Mouse (Mus musculus) midbrain, embryonic 16.5 days (tissue): ENCODE measurements around the gene Lrfn2. TPM values are rescaled to one million over a fixed set of nuclear protein-coding genes. Genes with fewer than 3 reads are reported as not detected.

Experiments used
- ATAC-seq: fragments of 200-750 bp; cut with Nextera tagmentation; 2 replicates; pipeline ENCODE4 v1.8.0; 2017; ENCODE audit warnings: moderate TSS enrichment
- H3K27ac ChIP-seq: fragments of 300-500 bp; sonication (generic); 2 replicates; pipeline ENCODE4 v1.5.1; 2014; ENCODE audit warnings: mild to moderate bottlenecking, low read length, mixed read lengths
- H3K27me3 ChIP-seq: fragments of 300-500 bp; sonication (generic); 2 replicates; pipeline ENCODE4 v1.6.1; 2014; ENCODE audit warnings: low read depth, low read length, mixed read lengths; ENCODE audit not compliant: control insufficient read depth, insufficient read depth
- H3K36me3 ChIP-seq: fragments of 300-500 bp; sonication (generic); 2 replicates; pipeline ENCODE4 v1.6.1; 2014; ENCODE audit warnings: mild to moderate bottlenecking, low read length, moderate library complexity, mixed read lengths; ENCODE audit not compliant: control insufficient read depth, insufficient read depth
- H3K4me1 ChIP-seq: fragments of 300-500 bp; sonication (generic); 2 replicates; pipeline ENCODE4 v1.6.1; 2014; ENCODE audit warnings: mild to moderate bottlenecking, low read length, mixed read lengths; ENCODE audit not compliant: control insufficient read depth, insufficient read depth
- H3K4me2 ChIP-seq: fragments of 300-500 bp; sonication (generic); 2 replicates; pipeline ENCODE4 v1.6.1; 2014; ENCODE audit warnings: mild to moderate bottlenecking, low read length, mixed read lengths
- H3K4me3 ChIP-seq: fragments of 300-500 bp; sonication (generic); 2 replicates; pipeline ENCODE4 v1.5.1; 2014; ENCODE audit warnings: low read depth, mild to moderate bottlenecking, low read length, moderate library complexity, mixed read lengths
- H3K9ac ChIP-seq: fragments of 300-500 bp; sonication (generic); 2 replicates; pipeline ENCODE4 v1.6.1; 2014; ENCODE audit warnings: low read depth, low read length, mixed read lengths
- H3K9me3 ChIP-seq: fragments of 300-500 bp; sonication (generic); replicated peaks from 2 replicates; pipeline ENCODE4 v1.6.1; 2014; ENCODE audit warnings: mild to moderate bottlenecking, low read length, mixed read lengths; ENCODE audit not compliant: control insufficient read depth, poor library complexity, severe bottlenecking
- WGBS: fragments of 180-500 bp; shearing (Covaris S2); extraction: QIAGEN DNeasy Blood & Tissue Kit; methylation state at CpG from one replicate; pipeline ENCODE4 v1.1.7; 2014; 5-methylcytosine and 5-hydroxymethylcytosine counted together
- polyA plus RNA-seq: library from polyadenylated mRNA; unstranded; fragments of >200 nt; fragmentation: Nextera tagmentation; extraction: Ambion mirVana; gene quantifications from 2 replicates; pipeline ENCODE4 v1.2.1, GENCODE M21; 2015

Lrfn2 gene
- polyA plus RNA-seq, 1 experiment from 2014 or later: 14.7 TPM

DNA sequence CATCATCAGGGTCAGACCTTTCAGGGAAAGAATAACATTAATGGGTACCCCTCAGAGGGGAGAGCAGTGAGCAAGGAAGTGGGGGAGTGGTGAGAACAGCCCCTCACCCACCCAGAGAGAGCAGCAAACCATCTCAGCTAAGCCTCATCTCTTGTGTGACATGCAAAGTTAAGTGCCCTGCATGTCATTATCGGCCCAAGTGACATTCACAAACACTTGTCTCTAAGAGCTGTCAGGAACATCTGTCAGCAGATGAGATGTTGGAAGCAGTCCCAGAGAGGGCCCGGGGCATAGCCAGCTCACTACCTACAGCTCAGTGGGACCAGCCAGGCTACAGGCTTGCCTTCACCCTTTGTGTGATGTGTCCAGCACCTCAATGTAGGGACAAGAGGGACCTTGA lies 146.0 kb downstream of the Lrfn2 start:
- Histone ChIP-seq H3K4me1 (no peaks in the 10 kb centered on the region), H3K4me2 (no peak overlapping the region), H3K4me3 (no peak overlapping the region), H3K27me3 (no peaks in the 10 kb centered on the region), H3K27ac (no peak overlapping the region), H3K36me3 (no peaks in the 10 kb centered on the region), H3K9ac (no peak overlapping the region), H3K9me3 (no peaks in the 10 kb centered on the region)
- ATAC-seq: 0 out of 2 replicates have a peak, but pooled peaks have one; percentile 56
- 58% methylated on average over 2 of the region's 2 CpGs for WGBS

DNA sequence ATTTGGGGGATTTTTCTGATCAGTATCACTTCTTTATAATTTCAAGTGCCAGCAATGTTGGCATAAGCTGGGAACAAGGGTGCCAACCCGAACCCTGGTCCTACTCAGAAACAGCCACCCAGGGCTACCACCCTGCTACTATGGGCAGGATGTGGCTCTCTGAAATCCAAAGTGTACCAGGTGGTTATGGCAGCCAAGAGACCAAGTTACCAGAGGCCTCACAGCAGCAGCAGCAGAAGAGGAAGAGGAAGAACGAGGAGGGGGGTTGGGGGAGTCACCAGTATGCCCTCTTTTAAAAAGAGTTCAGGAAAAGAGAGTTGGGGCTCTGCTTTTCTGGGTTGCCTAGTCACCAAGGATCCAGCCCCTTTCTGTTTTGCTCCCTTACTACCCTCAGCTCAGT lies 147.5 kb downstream of the Lrfn2 start:
- Histone ChIP-seq H3K9ac (no peak overlapping the region), H3K9me3 (no peaks in the 10 kb centered on the region), H3K27me3 (no peaks in the 10 kb centered on the region), H3K4me2 (no peak overlapping the region), H3K36me3 (no peaks in the 10 kb centered on the region), H3K4me1 (no peaks in the 10 kb centered on the region), H3K27ac (no peak overlapping the region), H3K4me3 (no peak overlapping the region)
- ATAC-seq: no peak
- 60% methylated on average over 2 of the region's 2 CpGs for WGBS

DNA sequence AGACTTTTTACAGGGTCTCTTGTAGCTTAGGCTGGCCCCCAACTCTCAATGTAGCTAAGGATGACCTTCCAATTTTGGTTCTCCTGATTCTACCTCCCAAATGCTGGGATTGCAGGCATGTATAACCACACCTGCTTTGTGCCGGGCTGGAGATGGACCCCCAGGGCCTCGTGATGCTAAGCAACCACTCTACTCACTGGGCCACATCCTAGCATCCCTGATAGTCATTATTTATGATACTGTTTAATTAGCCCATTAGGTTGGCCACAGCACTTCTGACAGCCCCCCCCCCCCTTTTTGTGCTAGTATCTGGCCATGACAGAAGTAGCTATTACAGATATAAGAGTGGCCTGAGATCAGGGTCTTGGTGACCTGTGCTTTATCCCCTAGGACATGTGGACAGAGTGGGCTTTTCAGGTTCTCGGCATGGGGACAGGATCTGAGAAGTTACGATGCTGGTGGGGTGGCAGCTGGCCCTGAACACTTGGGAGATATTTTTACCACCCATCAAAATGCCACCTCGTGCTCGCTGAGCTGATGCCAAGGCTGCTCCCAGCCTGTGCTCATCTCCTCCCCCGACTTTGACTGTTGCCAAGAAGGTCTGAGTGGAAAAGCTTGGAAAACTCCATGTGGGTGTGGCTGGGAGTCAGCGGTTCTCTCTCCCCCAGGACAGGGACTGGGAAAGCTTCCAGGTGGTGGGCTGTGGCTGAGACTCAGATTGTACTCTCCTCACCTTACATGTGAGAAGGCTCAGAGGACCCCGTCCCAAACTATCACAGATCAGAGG lies 151.6 kb downstream of the Lrfn2 start:
- no peak for ATAC-seq
- Histone ChIP-seq H3K27me3 (no peaks in the 10 kb centered on the region), H3K4me2 (no peak overlapping the region), H3K4me1 (no peaks in the 10 kb centered on the region), H3K9me3 (no peaks in the 10 kb centered on the region), H3K9ac (no peak overlapping the region), H3K36me3 (no peaks in the 10 kb centered on the region), H3K27ac (no peak overlapping the region), H3K4me3 (no peak overlapping the region)
- WGBS: 80% methylated on average over 9 of the region's 9 CpGs

DNA sequence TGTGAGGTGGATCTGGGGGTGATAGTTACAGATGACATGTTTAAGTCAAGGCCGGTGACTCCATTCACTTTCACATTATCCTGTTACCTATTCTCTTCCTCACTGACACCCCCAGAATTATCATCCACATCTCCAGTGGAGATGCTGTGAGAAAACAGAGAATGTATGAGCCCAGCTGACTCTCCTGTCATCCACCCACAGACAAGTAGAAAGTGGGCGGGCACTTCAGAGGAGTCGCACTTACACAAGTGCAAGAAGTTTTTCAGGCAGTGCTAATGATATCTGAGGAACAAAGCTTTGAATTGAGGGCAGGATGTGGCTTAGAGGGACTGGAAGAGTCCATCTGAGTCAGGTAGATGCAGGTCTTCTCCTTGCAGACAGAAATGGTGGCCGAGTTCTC lies 152.9 kb downstream of the Lrfn2 start:
- no peak overlapping the region for H3K27ac ChIP-seq
- no peaks in the 10 kb centered on the region for H3K36me3 ChIP-seq
- no peak overlapping the region for H3K4me2 ChIP-seq
- H3K4me1 ChIP-seq: no peaks in the 10 kb centered on the region
- H3K27me3 ChIP-seq: no peaks in the 10 kb centered on the region
- H3K9ac ChIP-seq: no peak overlapping the region
- no peaks in the 10 kb centered on the region for H3K9me3 ChIP-seq
- H3K4me3 ChIP-seq: no peak overlapping the region
- 98% methylated on average over 4 of the region's 4 CpGs for WGBS
- no peak for ATAC-seq

DNA sequence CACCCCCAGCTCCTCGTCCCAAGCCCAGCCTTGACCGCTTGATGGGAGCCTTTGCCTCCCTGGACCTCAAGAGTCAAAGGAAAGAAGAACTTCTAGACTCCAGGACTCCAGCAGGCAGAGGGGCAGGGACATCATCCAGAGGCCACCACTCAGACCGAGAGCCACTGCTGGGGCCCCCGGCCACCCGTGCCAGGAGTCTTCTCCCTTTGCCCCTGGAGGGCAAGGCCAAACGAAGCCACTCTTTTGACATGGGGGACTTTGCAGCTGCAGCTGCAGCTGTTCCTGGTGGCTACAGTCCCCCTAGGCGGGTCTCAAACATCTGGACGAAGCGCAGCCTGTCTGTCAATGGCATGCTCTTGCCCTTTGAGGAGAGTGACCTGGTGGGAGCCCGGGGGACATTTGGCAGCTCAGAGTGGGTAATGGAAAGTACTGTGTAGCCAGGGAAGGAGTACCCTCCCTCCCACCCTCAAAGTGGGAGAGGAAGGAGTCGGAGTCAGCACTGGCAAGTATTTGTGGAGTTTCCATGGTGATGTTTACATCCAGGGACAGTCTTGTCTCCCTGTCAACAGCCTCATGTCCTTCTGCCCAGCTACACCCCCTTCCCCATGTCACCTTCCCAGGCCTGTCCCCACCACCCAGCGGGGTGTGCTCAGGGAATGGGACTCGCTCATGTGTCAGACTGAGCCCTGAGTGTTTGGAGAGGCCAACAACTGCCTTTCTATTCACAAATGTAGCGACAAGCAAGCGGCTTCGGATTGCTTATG lies 164.8 kb downstream of the Lrfn2 start:
- H3K9ac ChIP-seq: no peak overlapping the region
- no peak overlapping the region for H3K4me2 ChIP-seq
- H3K9me3 ChIP-seq: no peaks in the 10 kb centered on the region
- no peak overlapping the region for H3K27ac ChIP-seq
- 76% methylated on average over 16 of the region's 16 CpGs for WGBS
- H3K36me3 ChIP-seq: peaks cover 3% of the 10 kb centered on the region; the same call in 1 of the 2 replicates
- no peaks in the 10 kb centered on the region for H3K4me1 ChIP-seq
- H3K4me3 ChIP-seq: no peak overlapping the region
- no peaks in the 10 kb centered on the region for H3K27me3 ChIP-seq
- ATAC-seq: no peak

DNA sequence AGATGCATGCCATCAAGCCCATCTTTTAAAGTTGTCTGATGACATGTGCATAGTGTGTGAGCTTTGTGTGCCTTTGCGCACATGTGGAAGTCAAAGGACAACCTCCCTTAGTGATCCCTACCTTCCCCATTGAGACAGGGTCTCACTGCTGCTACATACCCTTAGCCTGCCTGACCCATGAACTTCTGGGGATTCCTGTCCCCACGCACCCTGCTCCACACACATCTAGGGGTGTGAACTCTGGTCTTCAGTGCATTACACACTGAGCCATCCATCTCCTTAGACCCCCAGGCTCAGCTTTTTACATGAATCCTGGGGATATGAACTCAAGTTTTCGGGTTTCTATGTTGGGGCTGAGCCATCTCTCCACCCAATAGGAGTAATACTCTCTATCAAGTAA lies 179.2 kb downstream of the Lrfn2 start:
- WGBS: 84% methylated on average over 3 of the region's 3 CpGs
- Histone ChIP-seq H3K4me3 (no peak overlapping the region), H3K4me1 (no peaks in the 10 kb centered on the region)

DNA sequence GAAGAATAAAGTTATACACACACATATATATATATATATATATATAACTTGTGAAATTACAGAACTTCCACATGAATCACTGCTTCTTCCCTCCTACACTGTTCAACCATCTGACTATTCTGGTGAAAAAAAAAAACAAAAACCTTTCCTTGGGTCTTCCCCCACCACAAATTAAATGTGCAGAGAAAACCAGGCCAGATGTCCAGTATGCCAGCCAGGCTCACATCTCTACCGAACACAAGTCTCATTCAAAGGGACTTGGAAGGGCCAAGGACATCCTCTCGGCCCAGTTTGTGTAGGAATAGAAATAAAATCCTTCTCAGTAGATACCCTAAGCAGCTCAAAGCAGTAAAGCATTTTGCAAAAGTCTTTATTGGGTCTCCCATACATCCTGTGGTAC lies 179.7 kb downstream of the Lrfn2 start:
- H3K27me3 ChIP-seq: no peaks in the 10 kb centered on the region
- H3K27ac ChIP-seq: no peak overlapping the region
- H3K9me3 ChIP-seq: 0 out of 2 replicates have a peak, but pooled peaks cover 3% of the 10 kb centered on the region
- no peak for ATAC-seq
- H3K4me2 ChIP-seq: no peak overlapping the region
- no peaks in the 10 kb centered on the region for H3K36me3 ChIP-seq
- H3K4me1 ChIP-seq: no peaks in the 10 kb centered on the region
- WGBS: 89% methylated on average over 2 of the region's 2 CpGs
- no peak overlapping the region for H3K9ac ChIP-seq
- no peak overlapping the region for H3K4me3 ChIP-seq

More for the DNA sequence above, 179.2 kb downstream of the Lrfn2 start:
- no peak overlapping the region for H3K9ac ChIP-seq
- no peak for ATAC-seq
- H3K9me3 ChIP-seq: 0 out of 2 replicates have a peak, but pooled peaks cover 3% of the 10 kb centered on the region
- H3K36me3 ChIP-seq: no peaks in the 10 kb centered on the region
- H3K27ac ChIP-seq: no peak overlapping the region
- no peaks in the 10 kb centered on the region for H3K27me3 ChIP-seq
- H3K4me2 ChIP-seq: no peak overlapping the region

DNA sequence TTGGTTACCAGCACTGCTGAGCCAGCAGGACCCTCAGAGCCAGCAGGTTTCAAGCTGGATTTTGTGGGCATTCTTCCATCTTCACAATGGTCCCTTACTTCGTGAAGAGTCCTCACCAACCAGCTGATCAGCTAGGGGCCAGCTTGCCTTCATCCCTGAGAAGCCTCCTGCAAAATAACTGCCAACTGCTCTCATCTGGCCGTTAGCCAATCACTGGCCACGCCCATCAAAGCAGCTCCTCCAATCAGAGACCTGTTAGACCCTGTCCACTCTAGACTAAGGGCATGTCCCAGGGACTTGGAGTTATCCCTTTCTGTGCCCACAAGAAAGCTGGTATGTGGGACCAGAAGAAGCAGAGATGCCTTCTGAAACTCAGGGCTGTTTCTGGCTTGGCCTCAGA lies 181.2 kb downstream of the Lrfn2 start:
- Histone ChIP-seq H3K9me3 (0 out of 2 replicates have a peak, but pooled peaks cover 3% of the 10 kb centered on the region), H3K27me3 (no peaks in the 10 kb centered on the region), H3K27ac (no peak overlapping the region), H3K4me2 (no peak overlapping the region), H3K36me3 (no peaks in the 10 kb centered on the region), H3K4me3 (no peak overlapping the region), H3K4me1 (no peaks in the 10 kb centered on the region), H3K9ac (no peak overlapping the region)
- ATAC-seq: no peak
- 54% methylated on average over 3 of the region's 3 CpGs for WGBS

DNA sequence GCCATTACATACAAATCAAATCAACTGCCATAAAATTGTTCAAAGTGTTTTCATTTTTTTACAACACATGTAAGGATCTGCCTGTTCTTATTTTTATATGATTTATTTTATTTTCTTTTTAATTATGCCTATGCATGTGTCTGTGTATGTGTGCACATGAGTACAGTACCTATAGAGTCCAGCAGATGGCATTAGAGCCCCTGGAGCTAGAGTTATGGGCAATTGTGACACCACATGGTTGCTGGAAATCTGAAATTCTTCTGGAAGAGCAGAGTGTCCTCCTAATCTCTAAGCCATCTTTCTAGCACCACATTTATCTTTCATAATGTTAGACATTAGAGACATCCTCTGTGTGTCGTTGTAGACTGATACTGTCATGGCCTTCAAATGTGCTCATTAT lies 192.0 kb downstream of the Lrfn2 start:
- Histone ChIP-seq H3K9ac (no peak overlapping the region), H3K36me3 (no peaks in the 10 kb centered on the region), H3K4me2 (no peak overlapping the region), H3K27ac (no peak overlapping the region), H3K4me3 (no peak overlapping the region), H3K4me1 (no peaks in the 10 kb centered on the region), H3K27me3 (no peaks in the 10 kb centered on the region), H3K9me3 (no peaks in the 10 kb centered on the region)
- WGBS: 97% methylated on average over 1 of the region's 1 CpGs
- ATAC-seq: no peak
